Mouse (Mus musculus): ENCODE measurements around the gene Creb5. TPM values are rescaled to one million over a fixed set of nuclear protein-coding genes. Genes with fewer than 3 reads are reported as not detected.

The Creb5 gene
- polyA plus RNA-seq, 1 experiment from 2014 or later = 14.8 TPM

- 87% methylated on average over 9 of the region's 9 CpGs for WGBS
- Histone ChIP-seq H3K9me3 (ENCODE audit: control insufficient read depth, low read length) (no peaks in the 10 kb centered on the region), H3K4me2 (ENCODE audit: low read length) (no peak overlapping the region), H3K9ac (replicated peaks; ENCODE audit: low read depth, low read length) (no peak overlapping the region), H3K4me1 (replicated peaks; ENCODE audit: control insufficient read depth, insufficient read depth, low read length) (peaks cover 18% of the 10 kb centered on the region), H3K4me3 (replicated peaks; ENCODE audit: low read length) (no peak overlapping the region), H3K27me3 (replicated peaks; ENCODE audit: control insufficient read depth, insufficient read depth, low read length) (no peaks in the 10 kb centered on the region), H3K27ac (ENCODE audit: low read length) (no peak overlapping the region), H3K36me3 (ENCODE audit: control insufficient read depth, insufficient read depth) (no peaks in the 10 kb centered on the region)
- ATAC-seq = no peak
These were observed 160.4 kb downstream of the Creb5 start for GRCm38 (mm10) chr6:53447479-53447878.

- no peak overlapping the region for H3K9ac ChIP-seq (replicated peaks; ENCODE audit: low read depth, low read length)
- no peaks in the 10 kb centered on the region for H3K36me3 ChIP-seq (ENCODE audit: control insufficient read depth, insufficient read depth)
- WGBS = 88% methylated on average over 9 of the region's 9 CpGs
- no peaks in the 10 kb centered on the region for H3K27me3 ChIP-seq (replicated peaks; ENCODE audit: control insufficient read depth, insufficient read depth, low read length)
- ATAC-seq = no peak
- no peak overlapping the region for H3K4me3 ChIP-seq (replicated peaks; ENCODE audit: low read length)
- no peak overlapping the region for H3K4me2 ChIP-seq (ENCODE audit: low read length)
- peaks cover 19% of the 10 kb centered on the region for H3K4me1 ChIP-seq (replicated peaks; ENCODE audit: control insufficient read depth, insufficient read depth, low read length)
- no peaks in the 10 kb centered on the region for H3K9me3 ChIP-seq (ENCODE audit: control insufficient read depth, low read length)
- H3K27ac ChIP-seq (ENCODE audit: low read length) = no peak overlapping the region
These were observed 161.3 kb downstream of the Creb5 start for GRCm38 (mm10) chr6:53448317-53448870.

GRCm38 (mm10) chr6:53449437-53450173 is 162.5 kb downstream of the Creb5 start:
- Histone ChIP-seq H3K4me1 (replicated peaks; ENCODE audit: control insufficient read depth, insufficient read depth, low read length) (peaks cover 19% of the 10 kb centered on the region), H3K9ac (replicated peaks; ENCODE audit: low read depth, low read length) (no peak overlapping the region), H3K4me3 (replicated peaks; ENCODE audit: low read length) (no peak overlapping the region), H3K27ac (ENCODE audit: low read length) (no peak overlapping the region), H3K4me2 (ENCODE audit: low read length) (no peak overlapping the region), H3K27me3 (replicated peaks; ENCODE audit: control insufficient read depth, insufficient read depth, low read length) (no peaks in the 10 kb centered on the region), H3K36me3 (ENCODE audit: control insufficient read depth, insufficient read depth) (no peaks in the 10 kb centered on the region), H3K9me3 (ENCODE audit: control insufficient read depth, low read length) (no peaks in the 10 kb centered on the region)
- WGBS = 52% methylated on average over 9 of the region's 9 CpGs
- ATAC-seq = 0 out of 2 replicates have a peak, but pooled peaks have one; percentile 36

- Histone ChIP-seq H3K36me3 (ENCODE audit: control insufficient read depth, insufficient read depth) (no peaks in the 10 kb centered on the region), H3K4me1 (replicated peaks; ENCODE audit: control insufficient read depth, insufficient read depth, low read length) (peaks cover 19% of the 10 kb centered on the region), H3K4me2 (ENCODE audit: low read length) (no peak overlapping the region), H3K27me3 (replicated peaks; ENCODE audit: control insufficient read depth, insufficient read depth, low read length) (no peaks in the 10 kb centered on the region), H3K9ac (replicated peaks; ENCODE audit: low read depth, low read length) (no peak overlapping the region), H3K4me3 (replicated peaks; ENCODE audit: low read length) (no peak overlapping the region), H3K9me3 (ENCODE audit: control insufficient read depth, low read length) (no peaks in the 10 kb centered on the region), H3K27ac (ENCODE audit: low read length) (no peak overlapping the region)
- 52% methylated on average over 3 of the region's 3 CpGs for WGBS
- no peak; the same call in 1 of the 2 replicates for ATAC-seq
These were observed 163.4 kb downstream of the Creb5 start for GRCm38 (mm10) chr6:53450494-53450893.

GRCm38 (mm10) chr6:53452240-53452639 is 165.2 kb downstream of the Creb5 start:
- WGBS = 45% methylated on average over 6 of the region's 6 CpGs
- no peak overlapping the region for H3K4me2 ChIP-seq (ENCODE audit: low read length)
- peaks cover 19% of the 10 kb centered on the region for H3K4me1 ChIP-seq (replicated peaks; ENCODE audit: control insufficient read depth, insufficient read depth, low read length)
- H3K9ac ChIP-seq (replicated peaks; ENCODE audit: low read depth, low read length) = no peak overlapping the region
- H3K27ac ChIP-seq (ENCODE audit: low read length) = no peak overlapping the region
- no peak for ATAC-seq
- no peaks in the 10 kb centered on the region for H3K36me3 ChIP-seq (ENCODE audit: control insufficient read depth, insufficient read depth)
- H3K27me3 ChIP-seq (replicated peaks; ENCODE audit: control insufficient read depth, insufficient read depth, low read length) = no peaks in the 10 kb centered on the region
- H3K4me3 ChIP-seq (replicated peaks; ENCODE audit: low read length) = no peak overlapping the region
- no peaks in the 10 kb centered on the region for H3K9me3 ChIP-seq (ENCODE audit: control insufficient read depth, low read length)

- Histone ChIP-seq H3K9ac (replicated peaks; ENCODE audit: low read depth, low read length) (no peak overlapping the region), H3K27ac (ENCODE audit: low read length) (no peak overlapping the region), H3K9me3 (ENCODE audit: control insufficient read depth, low read length) (no peaks in the 10 kb centered on the region), H3K4me1 (replicated peaks; ENCODE audit: control insufficient read depth, insufficient read depth, low read length) (peaks cover 5% of the 10 kb centered on the region; the same call in 1 of the 2 replicates), H3K36me3 (ENCODE audit: control insufficient read depth, insufficient read depth) (no peaks in the 10 kb centered on the region), H3K4me3 (replicated peaks; ENCODE audit: low read length) (no peak overlapping the region), H3K4me2 (ENCODE audit: low read length) (no peak overlapping the region), H3K27me3 (replicated peaks; ENCODE audit: control insufficient read depth, insufficient read depth, low read length) (no peaks in the 10 kb centered on the region)
- WGBS = 78% methylated on average over 4 of the region's 4 CpGs
- ATAC-seq = no peak
These were observed 168.4 kb downstream of the Creb5 start for GRCm38 (mm10) chr6:53455442-53455841.

GRCm38 (mm10) chr6:53456111-53456510 is 169.0 kb downstream of the Creb5 start:
- no peak overlapping the region for H3K4me2 ChIP-seq (ENCODE audit: low read length)
- H3K9me3 ChIP-seq (ENCODE audit: control insufficient read depth, low read length) = no peaks in the 10 kb centered on the region
- no peaks in the 10 kb centered on the region for H3K27me3 ChIP-seq (replicated peaks; ENCODE audit: control insufficient read depth, insufficient read depth, low read length)
- H3K9ac ChIP-seq (replicated peaks; ENCODE audit: low read depth, low read length) = no peak overlapping the region
- 0 out of 2 replicates have a peak, but pooled peaks cover 2% of the 10 kb centered on the region for H3K4me1 ChIP-seq (replicated peaks; ENCODE audit: control insufficient read depth, insufficient read depth, low read length)
- no peaks in the 10 kb centered on the region for H3K36me3 ChIP-seq (ENCODE audit: control insufficient read depth, insufficient read depth)
- 91% methylated on average over 5 of the region's 5 CpGs for WGBS
- H3K27ac ChIP-seq (ENCODE audit: low read length) = no peak overlapping the region
- no peak overlapping the region for H3K4me3 ChIP-seq (replicated peaks; ENCODE audit: low read length)
- no peak for ATAC-seq

GRCm38 (mm10) chr6:53459995-53460747 is 173.1 kb downstream of the Creb5 start:
- Histone ChIP-seq H3K27me3 (replicated peaks; ENCODE audit: control insufficient read depth, insufficient read depth, low read length) (no peaks in the 10 kb centered on the region), H3K27ac (ENCODE audit: low read length) (no peak overlapping the region), H3K4me3 (replicated peaks; ENCODE audit: low read length) (no peak overlapping the region), H3K4me1 (replicated peaks; ENCODE audit: control insufficient read depth, insufficient read depth, low read length) (peaks cover 11% of the 10 kb centered on the region), H3K9ac (replicated peaks; ENCODE audit: low read depth, low read length) (no peak overlapping the region), H3K36me3 (ENCODE audit: control insufficient read depth, insufficient read depth) (no peaks in the 10 kb centered on the region), H3K4me2 (ENCODE audit: low read length) (no peak overlapping the region), H3K9me3 (ENCODE audit: control insufficient read depth, low read length) (no peaks in the 10 kb centered on the region)
- ATAC-seq = no peak
- 96% methylated on average over 6 of the region's 6 CpGs for WGBS

- Histone ChIP-seq H3K36me3 (ENCODE audit: control insufficient read depth, insufficient read depth) (no peaks in the 10 kb centered on the region), H3K9ac (replicated peaks; ENCODE audit: low read depth, low read length) (no peak overlapping the region), H3K27me3 (replicated peaks; ENCODE audit: control insufficient read depth, insufficient read depth, low read length) (no peaks in the 10 kb centered on the region), H3K4me2 (ENCODE audit: low read length) (no peak overlapping the region), H3K9me3 (ENCODE audit: control insufficient read depth, low read length) (no peaks in the 10 kb centered on the region), H3K4me3 (replicated peaks; ENCODE audit: low read length) (no peak overlapping the region), H3K4me1 (replicated peaks; ENCODE audit: control insufficient read depth, insufficient read depth, low read length) (peaks cover 11% of the 10 kb centered on the region), H3K27ac (ENCODE audit: low read length) (no peak overlapping the region)
- ATAC-seq = no peak
- 90% methylated on average over 6 of the region's 6 CpGs for WGBS
These were observed 174.0 kb downstream of the Creb5 start for GRCm38 (mm10) chr6:53461056-53461455.

Data from forebrain, embryonic 16.5 days (tissue).